Mouse (Mus musculus): ENCODE data around the gene Mrto4.

GRCm38 (mm10) chr4:139395431-139395830 lies 43.1 kb upstream of the Mrto4 start:
- no peak for TF ChIP-seq CTCF (IDR thresholded peaks at IDR 0.05; ENCODE audit: control insufficient read depth, insufficient read depth, insufficient read length)
- TF ChIP-seq USF1 (IDR thresholded peaks at IDR 0.05; ENCODE audit: low read depth), result no peak
- TF ChIP-seq MYOG (IDR thresholded peaks at IDR 0.05; ENCODE audit: control insufficient read depth, extremely low read depth, insufficient read length), result no peak
- TF ChIP-seq MYOD1 (IDR thresholded peaks at IDR 0.05; ENCODE audit: control insufficient read depth, insufficient read length, low read depth), result no peak
- no peak for TF ChIP-seq CEBPB (IDR thresholded peaks at IDR 0.05; ENCODE audit: low read depth)
